Mouse (Mus musculus): ENCODE data around the gene Wdr43.

Gene Wdr43

GRCm38 (mm10) chr17:71705550-71706480 is 90.1 kb downstream of the Wdr43 start:
- DNase-seq (ENCODE audit: low read depth, low spot score) = no peak

- DNase-seq (ENCODE audit: low read depth, low spot score) = no peak
Measured at GRCm38 (mm10) chr17:71707715-71708114, 92.0 kb downstream of the Wdr43 start.

Measured in 3T3-L1 (cell line).